Mouse (Mus musculus) lung, adult 2 months (tissue): Measurements from ENCODE around the gene Pabpn1. TPM values are rescaled to one million over a fixed set of nuclear protein-coding genes. Genes with fewer than 3 reads are reported as not detected.

Experiments used
- DNase-seq: peaks from one replicate; pipeline ENCODE4 v3.0.0; 2022
- H3K4me1 ChIP-seq: fragments of 200-500 bp; 2 replicates; pipeline ENCODE4 v1.6.1; 2011; ENCODE audit warnings: low read length; ENCODE audit not compliant: control insufficient read depth, insufficient read depth
- H3K4me3 ChIP-seq: fragments of 200-500 bp; replicated peaks from 2 replicates; pipeline ENCODE3; 2011; ENCODE audit warnings: low read depth, mild to moderate bottlenecking, control low read depth, low read length; ENCODE audit errors: extremely low read depth
- CTCF ChIP-seq: fragments of 200-500 bp; IDR thresholded peaks from 2 replicates; pipeline ENCODE4 v1.5.1; 2011; ENCODE audit warnings: mild to moderate bottlenecking, low read length, control low read depth; ENCODE audit not compliant: insufficient read depth
- POLR2A ChIP-seq: fragments of 200-500 bp; IDR thresholded peaks from 2 replicates; pipeline ENCODE4 v1.6.1; 2011; ENCODE audit warnings: low read depth, mild to moderate bottlenecking, control low read depth, low read length, borderline replicate concordance; ENCODE audit errors: extremely low read depth
- WGBS: fragments of 180-500 bp; shearing (Covaris S2); methylation state at CpG from one replicate; pipeline ENCODE4 v1.1.7; 2018; 5-methylcytosine and 5-hydroxymethylcytosine counted together
- polyA plus RNA-seq: library from polyadenylated mRNA; depleted of rRNA; stranded (reverse); fragments of >200 nt; gene quantifications from 2 replicates; pipeline ENCODE4 v1.2.3, GENCODE M21; 2012; rRNA removed

Gene Pabpn1
- 77.5 and 112 TPM in 2 replicates for polyA plus RNA-seq

GRCm38 (mm10) chr14:54892200-54892599, at the start of gene Pabpn1:
Gene Pabpn1, plus strand, starts transcription at chr14:54892500.
- peaks cover 5% of the 10 kb centered on the region for H3K4me1 ChIP-seq
- TF ChIP-seq POLR2A = no peak
- no peak for TF ChIP-seq CTCF
- 84% methylated on average over 3 of the region's 3 CpGs for WGBS
- no peak for DNase-seq
- H3K4me3 ChIP-seq = peak within 1 kb of the TSS; percentile 87

- no peak overlapping the region for H3K4me3 ChIP-seq
- DNase-seq = no peak
- no peak for TF ChIP-seq POLR2A
- peak; percentile 24; the same call in 1 of the 2 replicates for TF ChIP-seq CTCF
- 1% methylated on average over 4 of the region's 4 CpGs for WGBS
- H3K4me1 ChIP-seq = no peaks in the 10 kb centered on the region
Observed at GRCm38 (mm10) chr14:54843461-54843860, 48.8 kb upstream of the Pabpn1 start.

GRCm38 (mm10) chr14:54855726-54856125, 36.6 kb upstream of the Pabpn1 start:
- no peaks in the 10 kb centered on the region for H3K4me1 ChIP-seq
- DNase-seq = no peak
- no peak overlapping the region for H3K4me3 ChIP-seq
- no peak for TF ChIP-seq POLR2A
- no peak for TF ChIP-seq CTCF
- WGBS = 99% methylated on average over 3 of the region's 3 CpGs

- H3K4me1 ChIP-seq = no peaks in the 10 kb centered on the region
- no peak overlapping the region for H3K4me3 ChIP-seq
- no peak for DNase-seq
- WGBS = 82% methylated on average over 7 of the region's 7 CpGs
- no peak for TF ChIP-seq CTCF
- no peak for TF ChIP-seq POLR2A
Observed at GRCm38 (mm10) chr14:54856703-54857102, 35.6 kb upstream of the Pabpn1 start.

GRCm38 (mm10) chr14:54857891-54858290, 34.4 kb upstream of the Pabpn1 start:
- no peaks in the 10 kb centered on the region for H3K4me1 ChIP-seq
- no peak for DNase-seq
- H3K4me3 ChIP-seq = no peak overlapping the region
- WGBS = 88% methylated on average over 9 of the region's 9 CpGs
- no peak for TF ChIP-seq POLR2A
- no peak for TF ChIP-seq CTCF

- TF ChIP-seq POLR2A (no peak), CTCF (peak; percentile 85)
- 41% methylated on average over 2 of the region's 2 CpGs for WGBS
- peak; percentile 63 for DNase-seq
- Histone ChIP-seq H3K4me3 (no peak overlapping the region), H3K4me1 (no peaks in the 10 kb centered on the region; the same call in 1 of the 2 replicates)
Observed at GRCm38 (mm10) chr14:54860511-54860910, 31.8 kb upstream of the Pabpn1 start.

- WGBS = under 1% methylated on average over 56 of the region's 56 CpGs
- TF ChIP-seq POLR2A (peak; percentile 74; the same call in 1 of the 2 replicates), CTCF (no peak)
- Histone ChIP-seq H3K4me3 (peak overlapping the region; percentile 83), H3K4me1 (no peaks in the 10 kb centered on the region; the same call in 1 of the 2 replicates)
- DNase-seq = peak; percentile 88
Observed at GRCm38 (mm10) chr14:54863501-54864312, 28.6 kb upstream of the Pabpn1 start.

GRCm38 (mm10) chr14:54864313-54865036, 27.8 kb upstream of the Pabpn1 start:
- no peak for DNase-seq
- H3K4me1 ChIP-seq = no peaks in the 10 kb centered on the region; the same call in 1 of the 2 replicates
- WGBS = 13% methylated on average over 21 of the region's 21 CpGs
- peak overlapping the region; percentile 83 for H3K4me3 ChIP-seq
- TF ChIP-seq CTCF (no peak), POLR2A (no peak)

- WGBS = 70% methylated on average over 5 of the region's 5 CpGs
- TF ChIP-seq POLR2A (no peak), CTCF (no peak)
- H3K4me3 ChIP-seq = no peak overlapping the region
- H3K4me1 ChIP-seq = no peaks in the 10 kb centered on the region; the same call in 1 of the 2 replicates
- DNase-seq = no peak
Observed at GRCm38 (mm10) chr14:54865626-54866025, 26.7 kb upstream of the Pabpn1 start.
